Mouse (Mus musculus) G1E (cell line): ENCODE data around the gene Mycn.

ENCODE experiments used
- CTCF ChIP-seq: IDR thresholded peaks from 2 replicates; pipeline ENCODE4 v1.5.1; 2012; ENCODE audit warnings: low read depth, low read length, inconsistent platforms, mixed read lengths
- GATA1 ChIP-seq: IDR thresholded peaks from 2 replicates; pipeline ENCODE4 v1.6.1; 2012; ENCODE audit warnings: borderline replicate concordance, low read length, inconsistent platforms, mixed read lengths
- TAL1 ChIP-seq: conservative IDR thresholded peaks from 2 replicates; pipeline ENCODE4 v1.6.1; 2012; ENCODE audit warnings: low read depth, low read length, inconsistent platforms, mixed read lengths

GRCm38 (mm10) chr12:12893986-12894385 lies 47.7 kb downstream of the Mycn start:
- TF ChIP-seq CTCF = no peak
- no peak for TF ChIP-seq GATA1
- TF ChIP-seq TAL1 = no peak
